Mouse (Mus musculus): Measurements from ENCODE around the gene Mydgf.
A peak's percentile ranks its signal among the peaks of the same experiment; 100 is the strongest.

DNA sequence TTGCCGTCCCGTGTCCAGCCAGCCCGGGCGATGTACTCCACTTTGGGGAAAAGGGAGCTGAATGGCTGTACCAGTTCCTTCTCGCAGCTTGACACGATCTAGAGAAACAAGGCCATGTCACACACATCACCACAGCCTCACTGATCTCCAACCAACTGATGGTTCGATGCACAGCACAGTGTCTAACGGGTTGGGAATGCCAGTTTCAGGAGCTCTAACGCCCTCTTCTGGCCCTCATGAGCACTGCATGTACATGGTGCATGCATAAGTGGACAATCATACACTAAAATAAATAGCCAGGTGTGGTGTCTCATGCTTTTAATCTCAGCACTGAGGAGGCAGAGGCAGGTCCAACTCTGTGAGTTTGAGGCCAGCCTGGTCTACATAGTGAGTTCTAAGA lies 16.9 kb upstream of the Mydgf start:
- TF ChIP-seq CTCF (IDR thresholded peaks at IDR 0.05; ENCODE audit: control insufficient read depth, insufficient read depth, insufficient replicate concordance, low read depth, low read length), result peak; percentile 62; the same call in 1 of the 2 replicates
- TF ChIP-seq POLR2A (IDR thresholded peaks at IDR 0.05; ENCODE audit: control insufficient read depth, low read depth, low read length), result no peak
